Mouse (Mus musculus): ENCODE results near the gene Teddm1b. TPM values are rescaled to one million over a fixed set of nuclear protein-coding genes. Genes with fewer than 3 reads are reported as not detected.

Gene Teddm1b
- polyA plus RNA-seq, 1 experiment from 2014 or later, result 0.49 TPM

DNA sequence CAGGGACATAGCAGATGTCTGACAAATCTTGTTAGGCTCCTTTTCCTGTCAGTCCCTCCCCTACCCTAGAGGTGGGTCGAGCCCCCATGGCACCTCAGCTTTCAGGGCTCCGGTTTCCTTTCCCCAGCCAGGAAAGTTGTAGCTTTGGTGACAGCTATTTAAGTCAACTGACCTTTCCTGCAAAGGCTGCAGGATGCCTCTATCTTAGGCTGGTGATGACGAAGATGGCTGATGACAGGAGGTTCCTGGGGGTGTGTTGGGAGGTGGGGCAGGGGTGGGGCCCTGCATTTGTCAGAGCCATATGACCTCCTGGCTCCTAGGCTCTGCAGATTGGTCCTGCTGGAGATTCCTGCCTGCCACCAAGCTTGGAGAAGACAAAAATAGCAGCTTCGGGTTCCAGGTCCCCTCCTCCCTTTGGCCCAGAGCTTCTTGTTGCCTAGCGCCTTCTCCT lies 48.5 kb downstream of the Teddm1b start:
- no peaks in the 10 kb centered on the region for H3K36me3 ChIP-seq
- no peak overlapping the region for H3K4me2 ChIP-seq (replicated peaks)
- H3K4me1 ChIP-seq, result no peaks in the 10 kb centered on the region
- 31% methylated on average over 5 of the region's 5 CpGs for WGBS
- no peak for ATAC-seq (ENCODE audit: insufficient number of reproducible peaks, low FRiP score, low TSS enrichment, low read depth)
- H3K9ac ChIP-seq, result no peak overlapping the region
- H3K4me3 ChIP-seq (replicated peaks), result no peak overlapping the region
- no peaks in the 10 kb centered on the region for H3K27me3 ChIP-seq
- no peaks in the 10 kb centered on the region for H3K9me3 ChIP-seq (replicated peaks)
- no peak overlapping the region for H3K27ac ChIP-seq (replicated peaks)

DNA sequence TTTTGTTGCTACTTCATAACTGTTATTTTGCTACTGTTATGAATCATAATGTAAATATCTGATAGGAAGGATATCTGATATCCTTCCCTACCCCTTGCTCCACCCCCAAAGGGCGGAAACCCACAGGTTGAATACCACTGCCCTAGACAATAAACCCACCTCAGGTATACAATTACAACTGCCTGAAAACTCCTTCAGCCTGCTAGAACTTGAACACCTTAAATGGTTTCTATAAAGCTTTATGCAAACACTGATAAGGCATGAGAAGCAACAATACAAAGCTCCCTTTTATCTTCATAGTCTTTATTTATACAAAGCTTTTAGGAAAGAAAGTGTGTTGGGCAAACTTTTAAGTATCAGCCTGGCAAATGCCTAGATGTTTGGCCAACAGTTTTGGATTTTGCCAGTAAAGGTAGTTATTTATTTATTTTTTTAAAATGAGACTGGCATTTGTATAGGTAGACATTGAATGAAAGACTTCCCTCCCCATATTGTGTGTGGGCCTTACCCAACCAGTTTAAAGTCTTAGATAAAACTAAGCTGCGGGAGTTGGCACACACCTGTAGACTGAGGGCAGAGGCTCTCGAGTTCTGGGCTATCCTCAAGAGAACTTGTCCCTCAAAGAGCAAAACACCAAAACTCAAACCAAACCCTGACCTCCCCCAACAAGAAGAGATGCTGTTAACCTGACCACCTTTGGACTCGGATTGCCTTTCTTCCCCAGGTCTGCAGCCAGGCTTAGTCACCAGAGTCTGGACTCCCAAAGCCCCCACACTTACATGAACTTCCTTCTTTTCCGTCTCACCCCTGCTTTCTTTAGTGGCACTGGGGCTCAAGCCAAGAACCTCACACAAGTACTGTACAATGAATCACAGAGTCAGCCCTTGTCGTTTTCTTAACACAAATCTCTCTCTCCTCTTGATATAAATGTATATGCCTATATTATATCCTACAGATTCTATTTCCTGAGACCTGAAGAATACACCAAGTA lies 50.5 kb downstream of the Teddm1b start:
- 76% methylated on average over 6 of the region's 6 CpGs for whole genome bisulfite sequencing
- ATAC-seq (ENCODE audit: insufficient number of reproducible peaks, low FRiP score, low TSS enrichment, low read depth), result no peak

More for the DNA sequence above, 50.5 kb downstream of the Teddm1b start:
- no peaks in the 10 kb centered on the region for H3K36me3 ChIP-seq
- no peak overlapping the region for H3K9ac ChIP-seq
- no peak overlapping the region for H3K4me2 ChIP-seq (replicated peaks)
- no peak overlapping the region for H3K27ac ChIP-seq (replicated peaks)
- H3K4me1 ChIP-seq, result no peaks in the 10 kb centered on the region
- H3K27me3 ChIP-seq, result no peaks in the 10 kb centered on the region
- H3K9me3 ChIP-seq (replicated peaks), result no peaks in the 10 kb centered on the region
- no peak overlapping the region for H3K4me3 ChIP-seq (replicated peaks)

Small RNA genes within 50 kb of the gene (microRNA-seq; reads per million reads assigned to microRNA genes)
- gene Mir8114 (ENCODE audit: borderline number of aligned reads), result 11.7 reads per million, percentile 30 among the genes with 10 or more reads in this experiment

Other genes starting within 250 kb of the Teddm1b start
- 0.77 and 1.0 TPM in 2 replicates for gene Rgs8, start 221.3 kb upstream of the Teddm1b start, polyA plus RNA-seq (2015; fragmentation: Nextera tagmentation; extraction: Ambion mirVana)
- gene Rgs16, start 134.0 kb upstream of the Teddm1b start, polyA plus RNA-seq (2015; fragmentation: Nextera tagmentation; extraction: Ambion mirVana), result 18.5 and 20.6 TPM in 2 replicates
- 14.3 and 14.8 TPM in 2 replicates for gene Rnasel, start 124.9 kb upstream of the Teddm1b start, polyA plus RNA-seq (2015; fragmentation: Nextera tagmentation; extraction: Ambion mirVana)
- 0.14 and 0.37 TPM in 2 replicates for gene Rgsl1, start 30.2 kb upstream of the Teddm1b start, polyA plus RNA-seq (2015; fragmentation: Nextera tagmentation; extraction: Ambion mirVana)
- gene Teddm1a, start 17.4 kb downstream of the Teddm1b start, polyA plus RNA-seq (2015; fragmentation: Nextera tagmentation; extraction: Ambion mirVana), result not detected in 2 replicates
- 115 and 119 TPM in 2 replicates for gene Glul, start 25.6 kb downstream of the Teddm1b start, polyA plus RNA-seq (2015; fragmentation: Nextera tagmentation; extraction: Ambion mirVana)
- 0.92 and 1.1 TPM in 2 replicates for gene Teddm2, start 25.9 kb downstream of the Teddm1b start, polyA plus RNA-seq (2015; fragmentation: Nextera tagmentation; extraction: Ambion mirVana)